Mouse (Mus musculus): ENCODE results near the gene Col26a1. TPM values are rescaled to one million over a fixed set of nuclear protein-coding genes. Genes with fewer than 3 reads are reported as not detected.

Gene Col26a1
- polyA plus RNA-seq (2015; fragmentation: Nextera tagmentation; extraction: Ambion mirVana): 0.12 TPM in 1 of 2 replicates, not detected in the other

- H3K9me3 ChIP-seq (ENCODE audit: low read length): no peaks in the 10 kb centered on the region
- no peak within 1 kb of the TSS for H3K27ac ChIP-seq (ENCODE audit: low read depth)
- peaks cover 37% of the 10 kb centered on the region for H3K27me3 ChIP-seq (ENCODE audit: insufficient read depth, low read length)
- ATAC-seq (no peak), DNase-seq (no peak)
- no peak for TF ChIP-seq CTCF (IDR thresholded peaks at IDR 0.05; ENCODE audit: low read depth)
- TF ChIP-seq EP300 (IDR thresholded peaks at IDR 0.05; ENCODE audit: low read depth): no peak
- WGBS (ENCODE audit: insufficient replicate concordance): 2% methylated on average over 43 of the region's 44 CpGs
- no peak within 1 kb of the TSS for H3K4me2 ChIP-seq (ENCODE audit: low read depth, low read length)
- H3K4me1 ChIP-seq (ENCODE audit: insufficient read depth): 0 out of 2 replicates have a peak, but pooled peaks cover 2% of the 10 kb centered on the region
- H3K9ac ChIP-seq (replicated peaks): no peak within 1 kb of the TSS
- no peaks in the 10 kb centered on the region for H3K36me3 ChIP-seq (replicated peaks; ENCODE audit: insufficient read depth, low read length)
- 0 out of 2 replicates have a peak within 1 kb of the TSS, but pooled peaks have one; percentile 2 for H3K4me3 ChIP-seq (ENCODE audit: low read depth, low read length)
Measured at GRCm38 (mm10) chr5:136882788-136883439, at the start of gene Col26a1. TSS of gene Col26a1 (minus strand) at chr5:136883209.

DNA sequence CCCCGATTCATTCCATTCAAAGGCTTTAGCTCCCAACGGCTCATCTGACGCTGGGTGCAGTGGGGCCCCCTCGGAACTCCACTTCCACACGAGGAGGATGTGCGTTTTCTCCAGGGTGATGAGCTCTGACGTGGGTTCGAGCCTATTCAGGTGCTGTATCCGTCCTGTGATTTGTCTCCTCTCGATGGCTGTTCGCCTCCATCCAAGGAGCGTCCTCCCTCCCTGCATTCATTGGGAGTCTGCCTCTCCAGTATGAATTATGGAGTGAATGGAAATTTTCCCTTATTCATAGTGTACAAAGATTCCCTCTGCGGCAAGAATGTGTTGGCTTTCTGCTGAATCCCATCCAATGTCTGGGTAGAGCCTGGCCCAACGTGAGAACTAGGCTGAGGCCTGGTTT lies 48.9 kb upstream of the Col26a1 start:
- Histone ChIP-seq H3K36me3 (replicated peaks; ENCODE audit: insufficient read depth, low read length) (no peaks in the 10 kb centered on the region), H3K9me3 (ENCODE audit: low read length) (no peaks in the 10 kb centered on the region), H3K4me3 (ENCODE audit: low read depth, low read length) (no peak overlapping the region), H3K4me2 (ENCODE audit: low read depth, low read length) (no peak overlapping the region), H3K27ac (ENCODE audit: low read depth) (no peak overlapping the region), H3K27me3 (ENCODE audit: insufficient read depth, low read length) (no peaks in the 10 kb centered on the region), H3K4me1 (ENCODE audit: insufficient read depth) (0 out of 2 replicates have a peak, but pooled peaks cover 2% of the 10 kb centered on the region), H3K9ac (replicated peaks) (no peak overlapping the region)
- no peak for ATAC-seq
- no peak for DNase-seq
- TF ChIP-seq EP300 (IDR thresholded peaks at IDR 0.05; ENCODE audit: low read depth): no peak
- TF ChIP-seq CTCF (IDR thresholded peaks at IDR 0.05; ENCODE audit: low read depth): no peak
- 82% methylated on average over 14 of the region's 14 CpGs for WGBS (ENCODE audit: insufficient replicate concordance)

GRCm38 (mm10) chr5:136929073-136929472 lies 46.1 kb upstream of the Col26a1 start:
- Histone ChIP-seq H3K4me2 (ENCODE audit: low read depth, low read length) (no peak overlapping the region), H3K27ac (ENCODE audit: low read depth) (no peak overlapping the region), H3K4me1 (ENCODE audit: insufficient read depth) (0 out of 2 replicates have a peak, but pooled peaks cover 2% of the 10 kb centered on the region), H3K27me3 (ENCODE audit: insufficient read depth, low read length) (no peaks in the 10 kb centered on the region), H3K4me3 (ENCODE audit: low read depth, low read length) (no peak overlapping the region), H3K9ac (replicated peaks) (no peak overlapping the region), H3K9me3 (ENCODE audit: low read length) (no peaks in the 10 kb centered on the region), H3K36me3 (replicated peaks; ENCODE audit: insufficient read depth, low read length) (no peaks in the 10 kb centered on the region)
- no peak for TF ChIP-seq EP300 (IDR thresholded peaks at IDR 0.05; ENCODE audit: low read depth)
- peak; percentile 96 for TF ChIP-seq CTCF (IDR thresholded peaks at IDR 0.05; ENCODE audit: low read depth)
- 26% methylated on average over 4 of the region's 4 CpGs for WGBS (ENCODE audit: insufficient replicate concordance)
- DNase-seq: peak; percentile 88
- peak; percentile 79 for ATAC-seq

DNA sequence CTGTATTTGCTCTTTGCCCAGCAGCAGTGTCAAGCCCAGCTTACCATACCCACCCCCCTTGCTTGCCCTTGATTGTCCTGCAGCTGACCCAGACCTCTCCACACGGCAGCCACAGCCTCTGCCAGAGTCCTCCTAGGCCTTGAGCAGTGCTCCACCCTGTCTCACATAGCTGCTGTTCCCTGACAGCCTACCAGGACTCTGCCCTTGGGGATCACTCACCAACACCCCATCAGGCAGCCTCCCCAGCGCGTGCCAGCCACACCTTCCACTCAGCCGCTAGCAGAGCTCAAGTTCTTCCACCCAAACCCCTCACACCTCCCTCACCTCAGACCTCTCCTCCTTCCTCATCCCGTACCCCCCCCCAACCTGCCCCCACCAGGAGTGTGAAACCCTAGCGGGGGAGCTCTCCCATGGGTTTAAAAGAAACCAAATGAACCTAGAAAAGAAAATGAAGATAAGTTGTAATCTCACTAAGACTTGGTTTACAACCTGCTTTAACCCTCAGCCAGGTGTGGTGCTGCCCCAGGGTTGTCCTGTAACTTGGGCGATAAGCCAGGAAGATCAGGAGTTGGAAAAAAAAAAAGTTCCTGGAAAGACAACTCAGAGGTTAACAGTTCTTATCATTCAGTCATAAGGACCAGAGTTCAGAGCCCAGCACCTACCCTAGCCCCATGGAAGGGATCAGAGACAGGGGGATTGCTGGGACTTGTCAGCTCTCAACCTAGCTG lies 40.9 kb upstream of the Col26a1 start:
- DNase-seq (peak; percentile 18), ATAC-seq (no peak; the same call in 1 of the 2 replicates)
- Histone ChIP-seq H3K4me2 (ENCODE audit: low read depth, low read length) (no peak overlapping the region), H3K4me3 (ENCODE audit: low read depth, low read length) (no peak overlapping the region), H3K27me3 (ENCODE audit: insufficient read depth, low read length) (no peaks in the 10 kb centered on the region), H3K27ac (ENCODE audit: low read depth) (no peak overlapping the region), H3K4me1 (ENCODE audit: insufficient read depth) (peaks cover 7% of the 10 kb centered on the region), H3K36me3 (replicated peaks; ENCODE audit: insufficient read depth, low read length) (no peaks in the 10 kb centered on the region), H3K9me3 (ENCODE audit: low read length) (no peaks in the 10 kb centered on the region), H3K9ac (replicated peaks) (no peak overlapping the region)
- WGBS (ENCODE audit: insufficient replicate concordance): 55% methylated on average over 7 of the region's 7 CpGs
- TF ChIP-seq EP300 (IDR thresholded peaks at IDR 0.05; ENCODE audit: low read depth) (no peak), CTCF (IDR thresholded peaks at IDR 0.05; ENCODE audit: low read depth) (no peak)

DNA sequence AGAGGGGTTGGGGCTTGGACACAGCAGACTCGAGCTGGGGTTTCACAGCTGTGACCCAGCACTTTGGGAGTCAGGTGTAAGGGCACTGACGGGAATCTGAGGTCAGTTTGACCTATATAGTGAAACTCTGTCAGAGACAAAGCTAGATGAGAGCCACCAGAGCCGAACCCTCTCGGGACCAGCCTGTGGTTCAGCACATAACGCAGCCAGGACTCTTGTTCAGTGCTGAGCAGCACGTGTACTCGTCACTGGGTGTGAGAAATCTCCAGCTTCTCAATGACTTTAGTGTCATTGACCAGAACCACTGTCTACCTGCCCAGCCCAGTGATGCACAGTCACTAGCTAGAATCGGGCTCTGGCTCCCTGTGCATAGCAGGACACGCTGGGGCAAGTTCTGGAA lies 39.8 kb upstream of the Col26a1 start:
- ATAC-seq: no peak
- H3K36me3 ChIP-seq (replicated peaks; ENCODE audit: insufficient read depth, low read length): no peaks in the 10 kb centered on the region
- no peak for DNase-seq

More for the DNA sequence above, 39.8 kb upstream of the Col26a1 start:
- H3K9me3 ChIP-seq (ENCODE audit: low read length): no peaks in the 10 kb centered on the region
- H3K4me1 ChIP-seq (ENCODE audit: insufficient read depth): peaks cover 7% of the 10 kb centered on the region
- no peak for TF ChIP-seq EP300 (IDR thresholded peaks at IDR 0.05; ENCODE audit: low read depth)
- no peak for TF ChIP-seq CTCF (IDR thresholded peaks at IDR 0.05; ENCODE audit: low read depth)
- H3K4me3 ChIP-seq (ENCODE audit: low read depth, low read length): no peak overlapping the region
- H3K27me3 ChIP-seq (ENCODE audit: insufficient read depth, low read length): no peaks in the 10 kb centered on the region
- no peak overlapping the region for H3K9ac ChIP-seq (replicated peaks)
- H3K4me2 ChIP-seq (ENCODE audit: low read depth, low read length): no peak overlapping the region
- WGBS (ENCODE audit: insufficient replicate concordance): 77% methylated on average over 9 of the region's 9 CpGs
- H3K27ac ChIP-seq (ENCODE audit: low read depth): no peak overlapping the region
